Mouse (Mus musculus) thymus, adult 18-20 months (tissue): Measurements from ENCODE around the gene 4930402H24Rik.

Experiments used
- DNase-seq, 2 experiments: peaks; one replicate each; pipeline ENCODE4 v3.0.0; 2022; ENCODE audit warnings: mixed read lengths in 2 of 2

Gene 4930402H24Rik

GRCm38 (mm10) chr2:130805146-130805545 is 101.1 kb downstream of the 4930402H24Rik start:
- DNase-seq, result no peak

- DNase-seq, result no peak
Observed at GRCm38 (mm10) chr2:130803706-130804105, 102.5 kb downstream of the 4930402H24Rik start.

- no peak for DNase-seq
Observed at GRCm38 (mm10) chr2:130795731-130796130, 110.5 kb downstream of the 4930402H24Rik start.

DNA sequence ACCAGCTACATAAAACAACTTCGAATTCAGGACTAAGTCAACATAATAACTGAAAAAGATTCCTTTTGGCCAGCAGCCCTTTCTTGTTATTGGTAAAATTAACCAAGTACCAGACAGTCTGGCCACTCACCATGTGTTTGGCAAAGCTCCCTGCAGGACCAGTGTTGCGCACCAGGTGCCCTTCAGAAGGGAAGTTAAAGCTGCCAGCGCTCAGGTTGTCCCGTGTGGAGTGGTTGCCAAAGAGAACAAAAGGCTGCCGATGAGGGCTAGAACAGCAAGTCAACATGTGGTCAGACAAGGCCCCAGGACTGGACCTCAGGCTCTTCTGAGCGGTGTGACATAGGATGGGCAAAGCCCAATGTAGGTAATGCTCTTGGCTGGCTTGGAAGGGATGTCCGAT is 114.5 kb downstream of the 4930402H24Rik start:
- DNase-seq, result no peak

DNA sequence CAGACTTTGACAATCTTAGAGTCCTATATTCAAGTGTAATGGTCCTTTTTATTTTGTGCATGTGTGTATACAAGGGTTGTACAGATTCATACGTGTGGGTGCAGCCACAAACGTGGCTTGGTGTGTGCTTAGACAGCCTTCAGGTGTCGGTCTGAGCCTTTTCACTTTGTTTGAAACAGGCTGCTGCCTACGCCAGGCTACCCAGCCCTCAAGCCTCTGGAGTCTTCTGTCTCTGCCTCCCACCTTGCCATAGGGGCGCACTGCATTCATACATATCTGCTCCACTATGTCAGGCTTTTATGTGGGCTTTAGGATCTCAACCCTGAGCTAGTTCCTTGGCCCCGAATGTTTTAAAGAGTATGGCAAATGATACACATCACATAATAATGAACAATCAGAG is 116.6 kb downstream of the 4930402H24Rik start:
- DNase-seq, result no peak

DNA sequence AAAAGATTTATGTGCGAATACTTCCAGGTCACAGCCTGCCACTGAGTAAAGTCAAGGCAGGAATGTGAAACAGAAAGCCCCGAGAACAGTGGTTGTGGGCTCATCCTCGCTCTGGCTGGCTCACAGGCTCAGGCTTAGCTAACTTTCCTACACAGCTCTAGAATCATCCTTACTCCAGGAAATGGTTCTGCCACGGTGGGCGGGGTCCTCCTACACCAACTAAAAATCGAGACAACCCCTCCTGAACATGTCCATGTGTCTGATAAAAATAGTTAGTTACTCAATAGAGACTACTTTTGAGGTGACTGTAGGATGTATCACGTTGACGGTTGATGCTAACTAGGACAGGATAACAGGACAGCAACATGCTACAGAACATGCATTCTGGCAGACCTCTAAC is 117.2 kb downstream of the 4930402H24Rik start:
- DNase-seq, result no peak

DNA sequence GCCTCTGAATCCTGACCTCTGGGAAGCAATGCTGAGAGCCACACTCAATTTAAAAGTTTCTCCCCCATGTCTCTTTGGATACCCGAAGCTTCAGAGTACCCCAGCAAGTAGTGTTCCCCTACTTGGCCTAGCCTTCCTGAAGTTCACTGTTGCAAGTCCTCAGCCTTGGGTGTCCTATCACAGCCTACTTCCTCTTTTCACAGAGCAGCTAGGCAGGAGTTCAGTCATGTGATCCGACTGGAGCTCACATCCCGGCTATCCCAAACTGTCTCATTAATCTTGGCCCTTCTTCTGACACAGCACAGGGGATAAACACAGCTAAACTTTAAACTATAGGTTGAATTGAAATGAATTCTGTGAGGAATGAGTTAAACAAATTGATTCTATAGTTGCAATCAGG is 121.3 kb downstream of the 4930402H24Rik start:
- no peak for DNase-seq

DNA sequence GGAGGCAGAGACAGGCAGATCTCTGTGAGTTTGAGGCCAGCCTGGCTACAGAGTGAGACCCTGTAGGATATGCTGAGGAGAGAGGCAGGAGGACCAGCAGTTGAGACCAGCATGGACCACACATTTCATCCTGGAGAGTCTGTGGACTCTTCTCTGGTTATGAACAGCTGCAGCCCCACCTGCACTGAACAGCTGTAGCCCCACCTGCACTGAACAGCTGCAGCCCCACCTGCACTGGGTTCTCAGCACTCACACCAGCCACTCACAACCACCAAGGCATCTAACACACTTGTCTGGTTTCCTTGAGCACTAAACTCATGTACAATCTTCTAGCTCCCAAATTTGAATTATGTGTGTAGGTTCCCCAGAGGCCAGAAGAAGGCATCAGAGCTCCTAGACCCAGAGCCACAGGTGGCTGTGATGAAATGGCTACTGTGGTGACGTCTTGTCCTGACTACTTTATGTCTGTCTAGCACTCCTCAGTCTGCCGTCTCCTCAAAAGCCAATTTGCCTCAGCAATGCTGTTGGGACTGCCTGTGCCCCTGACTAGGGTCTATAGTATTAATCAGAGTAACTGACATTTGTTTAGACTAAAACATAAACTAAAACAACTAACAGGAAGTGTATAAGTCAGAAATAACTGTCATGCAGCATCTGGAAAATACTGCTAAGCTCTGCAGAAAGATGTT is 125.4 kb downstream of the 4930402H24Rik start:
- no peak for DNase-seq

DNA sequence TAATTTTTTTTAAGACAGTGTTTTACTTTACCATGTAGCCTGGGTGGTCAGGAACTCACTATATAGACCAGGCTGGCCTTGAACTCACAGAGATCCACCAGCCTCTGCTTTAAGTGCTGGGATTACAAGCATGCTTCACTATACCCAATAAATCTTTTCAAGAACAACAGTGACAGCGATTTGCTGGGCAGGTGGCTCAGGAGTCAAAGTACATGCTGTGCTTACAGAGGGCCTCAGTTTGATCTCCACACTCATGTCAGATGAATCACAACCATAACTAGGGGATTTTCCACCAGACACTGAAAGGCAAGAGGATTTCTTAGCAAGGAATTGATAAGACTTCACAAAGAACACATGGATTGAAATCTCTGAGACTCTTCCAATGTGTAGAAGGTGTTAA is 126.3 kb downstream of the 4930402H24Rik start:
- DNase-seq, result no peak

DNA sequence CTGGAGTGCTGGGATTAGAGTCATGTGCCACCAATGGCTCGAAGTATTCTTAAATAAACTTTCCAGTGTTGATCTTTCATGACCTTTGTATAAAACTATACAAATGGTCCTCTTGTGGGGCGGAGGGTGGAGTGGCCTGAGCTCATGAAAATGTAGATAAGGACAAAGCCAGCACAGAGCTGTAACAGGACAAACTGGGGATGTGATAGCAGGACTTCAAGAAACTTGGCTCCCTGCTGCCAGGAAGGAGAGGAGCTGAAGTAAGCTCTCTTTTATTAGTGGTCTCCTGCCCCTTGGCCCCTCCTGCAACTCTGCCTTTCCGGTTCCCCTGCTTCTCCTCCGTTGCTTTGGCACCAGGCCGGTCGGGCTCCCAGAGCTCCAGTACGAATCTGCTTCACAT is 129.6 kb downstream of the 4930402H24Rik start:
- no peak for DNase-seq

DNA sequence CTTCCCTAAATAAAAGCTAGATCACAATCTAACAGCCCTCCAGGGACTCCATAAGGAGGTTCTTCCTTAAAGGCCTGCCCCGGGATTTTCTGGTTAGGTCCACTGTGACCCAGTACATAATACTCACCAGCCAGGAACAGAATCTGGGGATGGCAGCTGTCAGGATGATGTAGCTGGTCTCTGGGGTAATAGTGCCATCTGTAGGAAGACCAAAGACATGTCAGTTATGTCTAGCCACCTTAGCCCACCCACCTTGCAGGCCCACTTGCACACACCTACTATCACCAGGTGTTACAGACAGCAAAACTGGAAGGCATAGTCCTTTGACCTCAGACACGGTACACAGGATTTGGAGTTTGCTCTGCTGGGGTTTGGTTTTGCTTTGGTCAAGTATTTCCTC is 138.7 kb downstream of the 4930402H24Rik start:
- no peak for DNase-seq

DNA sequence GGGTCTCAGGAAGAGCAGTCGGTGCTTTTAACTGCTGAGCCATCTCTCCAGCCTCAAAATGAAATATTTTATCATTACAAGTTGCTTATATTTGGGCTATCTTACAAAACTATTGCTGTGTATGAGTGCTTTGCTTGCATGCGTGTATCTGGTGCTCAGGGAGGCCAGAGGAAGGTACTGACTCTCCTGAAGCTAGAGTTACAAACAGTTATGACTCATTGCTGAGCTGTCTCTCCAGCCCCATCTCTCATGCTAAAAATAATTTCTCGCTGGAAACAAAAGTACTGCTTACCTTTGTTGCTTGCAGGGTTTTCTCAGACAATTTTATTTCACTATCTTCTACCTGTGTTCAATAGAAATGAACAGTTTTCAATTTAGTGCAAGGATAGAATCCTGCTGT is 140.8 kb downstream of the 4930402H24Rik start:
- DNase-seq, result no peak

GRCm38 (mm10) chr2:130760876-130761275 is 145.3 kb downstream of the 4930402H24Rik start:
- DNase-seq, result no peak

DNA sequence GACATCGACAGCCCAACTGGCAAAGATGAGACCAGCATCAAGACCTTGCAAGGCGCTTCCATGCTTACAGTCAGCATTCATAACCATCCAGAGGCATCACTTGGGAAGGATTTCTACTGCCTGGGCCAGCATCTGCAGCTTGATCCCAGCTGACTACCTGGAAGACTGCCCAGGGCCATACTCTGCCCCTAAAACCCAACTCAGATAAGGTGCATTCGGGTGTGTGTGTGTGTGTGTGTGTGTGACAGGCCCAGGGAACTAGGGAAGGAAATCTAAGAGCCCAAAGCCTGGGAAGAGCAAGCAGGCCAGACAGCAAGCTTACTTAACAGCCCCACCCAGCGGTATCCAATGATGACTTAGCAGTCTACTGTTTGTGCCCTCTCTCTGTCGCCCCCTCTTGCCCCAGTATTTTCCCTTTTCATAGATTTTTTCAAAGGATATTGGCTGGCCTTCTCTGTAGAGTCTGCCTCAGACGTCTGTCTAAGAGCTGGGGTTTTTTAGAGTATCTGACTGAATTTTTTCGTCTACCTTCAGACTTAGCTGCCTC is 151.1 kb downstream of the 4930402H24Rik start:
- DNase-seq, result no peak

- no peak for DNase-seq
Observed at GRCm38 (mm10) chr2:130754596-130754995, 151.6 kb downstream of the 4930402H24Rik start.

DNA sequence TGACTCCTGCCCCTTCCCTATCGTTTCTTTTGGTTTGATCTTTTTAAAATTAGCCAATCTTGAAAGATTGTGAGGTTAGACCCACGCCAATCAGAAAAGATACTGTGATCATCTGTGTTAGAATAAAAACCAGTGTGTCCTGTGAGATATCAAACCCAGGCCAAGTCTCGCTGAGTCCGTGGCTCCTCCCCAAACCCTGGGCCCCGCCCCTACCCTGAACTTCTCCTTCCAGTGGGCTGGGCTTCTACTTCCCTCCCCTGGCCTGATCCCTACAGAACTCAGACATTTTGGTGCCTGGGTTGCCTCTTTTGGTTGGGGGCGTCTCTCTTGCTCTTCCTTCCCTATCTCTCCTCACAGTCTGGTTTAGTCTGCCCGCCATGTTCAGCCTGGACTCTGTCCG is 155.8 kb downstream of the 4930402H24Rik start:
- no peak for DNase-seq

DNA sequence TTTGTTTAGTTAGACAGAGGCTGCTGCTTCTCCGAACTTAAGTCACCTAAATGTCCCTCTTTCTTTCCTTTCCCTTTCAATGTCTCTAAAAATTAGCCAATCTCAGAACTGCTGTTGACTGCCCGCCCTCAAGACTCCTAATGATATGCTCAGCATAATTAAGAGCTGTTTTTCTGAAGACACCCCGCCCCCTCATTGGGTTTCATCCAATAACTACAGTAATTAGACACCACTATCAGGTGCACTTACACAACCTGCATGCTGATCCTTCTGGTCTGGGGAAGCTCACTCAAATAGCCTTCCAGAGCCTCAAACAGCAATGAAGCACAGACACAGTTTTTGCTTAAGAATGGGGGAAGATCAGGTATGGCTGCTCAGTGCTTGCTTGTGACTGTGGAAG is 156.5 kb downstream of the 4930402H24Rik start:
- DNase-seq, result no peak

DNA sequence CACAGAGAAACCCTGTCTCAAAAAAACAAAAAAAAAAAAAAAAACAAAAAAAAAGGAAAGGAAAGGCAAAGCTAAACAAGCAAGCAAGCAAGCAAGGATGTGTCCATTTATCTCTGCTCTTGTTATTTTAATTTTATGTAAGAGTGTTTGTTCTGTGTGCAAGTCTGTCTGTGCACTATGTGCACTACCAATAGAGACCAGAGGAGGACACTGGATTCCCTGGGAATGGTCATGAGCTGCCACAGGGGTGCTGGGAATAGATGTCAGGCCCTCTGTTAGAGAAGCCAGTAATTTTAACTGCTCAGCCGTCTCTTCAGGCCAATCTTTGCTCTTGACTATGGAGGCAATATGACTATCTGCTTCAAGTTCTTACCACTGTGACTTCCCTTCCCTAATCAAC is 162.6 kb downstream of the 4930402H24Rik start:
- no peak for DNase-seq

GRCm38 (mm10) chr2:130740096-130740495 is 166.1 kb downstream of the 4930402H24Rik start:
- no peak for DNase-seq

DNA sequence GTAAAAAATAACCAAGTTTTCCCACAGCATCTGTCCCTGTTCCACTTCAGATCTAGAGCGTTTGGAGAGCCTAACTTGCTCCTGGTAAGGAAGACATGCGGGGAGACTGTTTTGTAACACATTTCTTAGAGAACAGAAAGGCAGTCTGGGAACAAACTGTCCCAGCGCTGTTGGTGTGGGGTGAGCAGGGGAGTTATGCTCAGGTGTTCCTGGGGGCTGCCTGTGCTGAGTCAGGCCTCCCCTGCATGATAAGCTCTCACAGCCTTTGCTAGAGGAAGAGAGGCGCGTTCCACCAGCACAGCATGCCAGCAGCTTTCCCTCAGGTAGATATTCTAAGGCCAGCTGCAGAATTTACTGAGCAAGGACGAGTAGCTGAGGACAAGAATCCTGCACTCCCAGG is 168.2 kb downstream of the 4930402H24Rik start:
- no peak for DNase-seq

DNA sequence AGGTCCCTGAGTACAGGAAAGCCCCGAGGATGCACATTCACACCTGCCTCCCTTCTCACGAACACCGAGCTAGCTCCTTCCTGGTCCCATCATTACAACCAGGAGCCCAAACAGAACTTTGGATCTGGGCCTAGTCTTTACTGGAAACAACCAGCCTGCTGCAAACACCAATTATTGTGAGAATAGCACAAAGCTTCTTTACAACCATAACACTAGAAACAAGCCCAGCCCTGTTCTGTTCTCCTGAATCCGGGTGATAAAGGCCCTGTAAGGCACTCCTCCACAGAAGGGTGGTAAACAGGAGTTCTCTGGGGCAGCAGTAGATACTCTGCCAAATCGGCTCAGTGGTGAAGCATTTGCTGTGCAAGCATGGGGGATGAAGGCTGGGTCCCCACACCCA is 170.9 kb downstream of the 4930402H24Rik start:
- no peak for DNase-seq

- DNase-seq, result no peak
Observed at GRCm38 (mm10) chr2:130733444-130733843, 172.8 kb downstream of the 4930402H24Rik start.

DNA sequence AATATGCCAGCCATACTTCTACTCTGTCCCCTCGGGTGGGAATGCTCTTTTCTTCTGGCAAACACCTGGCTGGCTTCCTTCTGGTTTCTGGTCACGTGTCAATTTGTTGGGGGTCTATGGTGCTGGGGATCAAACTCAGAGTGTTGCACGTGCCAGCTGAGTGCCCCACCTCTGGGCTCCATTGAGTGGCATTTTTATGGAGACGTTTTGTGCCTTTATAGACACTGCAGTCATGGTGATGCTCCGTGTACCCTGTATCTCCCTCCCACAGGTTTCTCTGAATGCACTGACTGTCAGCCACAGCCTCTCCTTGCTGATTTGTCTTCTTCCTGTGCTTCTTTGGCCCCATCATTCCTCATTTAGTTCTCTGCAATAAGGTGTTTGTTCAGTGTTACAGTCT is 174.4 kb downstream of the 4930402H24Rik start:
- no peak for DNase-seq

DNA sequence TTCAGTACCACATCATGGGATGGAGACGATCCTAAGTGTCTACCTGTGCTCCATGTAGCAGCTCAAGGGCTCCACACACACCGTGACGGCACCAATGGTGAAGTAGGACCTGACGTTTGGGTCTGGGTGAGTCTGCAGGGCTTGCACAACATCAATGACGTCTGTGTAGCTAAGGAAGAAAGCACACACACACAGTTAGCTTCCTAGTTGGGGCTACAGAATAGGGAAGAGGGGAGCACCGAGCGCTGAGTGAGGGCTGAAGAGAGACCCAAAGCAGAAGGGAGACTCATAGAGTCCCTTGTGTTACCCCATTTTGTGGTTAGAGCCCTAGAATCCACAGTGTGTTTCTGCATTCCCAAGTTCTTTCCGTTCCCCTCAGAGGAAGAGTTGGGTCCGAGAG is 175.5 kb downstream of the 4930402H24Rik start:
- no peak for DNase-seq
